Mouse (Mus musculus) liver, embryonic 14.5 days (tissue): Measurements from ENCODE around the gene Git2.

Experiments
- CTCF ChIP-seq: IDR thresholded peaks from 2 replicates; pipeline ENCODE4 v1.5.1; 2016; ENCODE audit warnings: antibody characterized with exemption, low read depth, control low read depth
- EP300 ChIP-seq: IDR thresholded peaks from 2 replicates; pipeline ENCODE4 v1.6.1; 2016; ENCODE audit warnings: antibody characterized with exemption, low read depth

GRCm38 (mm10) chr5:114771796-114772195, 3.5 kb downstream of the Git2 start:
- TF ChIP-seq CTCF (no peak), EP300 (no peak)
